Mouse (Mus musculus) heart, adult 2 months (tissue): ENCODE measurements around the gene Atp4b.

ENCODE experiments used
- CTCF ChIP-seq: fragments of 200-600 bp; IDR thresholded peaks from 2 replicates; pipeline ENCODE4 v1.8.1; 2022; ENCODE audit warnings: antibody characterized with exemption, mild to moderate bottlenecking, moderate library complexity
- POLR2A ChIP-seq: fragments of 200-500 bp; IDR thresholded peaks from 2 replicates; pipeline ENCODE4 v1.6.1; 2011; ENCODE audit warnings: mild to moderate bottlenecking, low read depth, low read length, control low read depth; ENCODE audit not compliant: insufficient read depth

DNA sequence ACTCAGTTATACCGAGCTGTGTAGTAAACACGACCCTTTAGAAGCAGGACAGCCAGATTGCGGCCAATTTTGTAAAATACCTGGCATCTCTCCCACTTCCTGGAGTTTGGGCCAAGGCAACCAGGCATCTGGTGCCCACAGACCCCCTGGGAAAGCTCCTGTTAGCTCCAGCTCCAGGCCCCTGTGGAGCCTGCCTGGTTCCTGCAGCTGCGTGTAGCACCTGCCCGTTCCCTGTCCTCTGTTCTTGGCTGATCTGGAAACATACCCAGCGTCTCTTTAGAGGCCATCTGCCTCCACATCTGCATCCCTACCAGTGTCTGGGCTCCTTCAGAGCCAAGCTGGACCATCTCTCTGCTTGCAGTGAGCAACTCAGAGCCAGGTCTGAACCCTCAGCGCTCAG is 33.8 kb upstream of the Atp4b start:
- TF ChIP-seq CTCF (no peak), POLR2A (no peak)
